Mouse (Mus musculus) erythroblast, embryonic 14.5 days (primary cell): Measurements from ENCODE around the gene Fhl2. TPM values are rescaled to one million over a fixed set of nuclear protein-coding genes. Genes with fewer than 3 reads are reported as not detected.

Experiments used
- H3K27me3 ChIP-seq: 2 replicates; pipeline ENCODE4 v1.6.1; 2012; ENCODE audit warnings: inconsistent platforms; ENCODE audit not compliant: control insufficient read depth
- H3K36me3 ChIP-seq: 2 replicates; pipeline ENCODE4 v1.6.1; 2012; ENCODE audit warnings: mild to moderate bottlenecking, inconsistent platforms; ENCODE audit not compliant: control insufficient read depth
- H3K4me1 ChIP-seq: 2 replicates; pipeline ENCODE4 v1.6.1; 2012; ENCODE audit warnings: inconsistent platforms; ENCODE audit not compliant: control insufficient read depth
- H3K4me3 ChIP-seq: replicated peaks from 2 replicates; pipeline ENCODE3; 2012; ENCODE audit warnings: moderate library complexity, mild to moderate bottlenecking, inconsistent platforms
- H3K9me3 ChIP-seq: 2 replicates; pipeline ENCODE4 v1.6.1; 2012; ENCODE audit warnings: low read length, inconsistent platforms, mixed read lengths; ENCODE audit not compliant: control insufficient read depth
- GATA1 ChIP-seq: IDR thresholded peaks from 2 replicates; pipeline ENCODE4 v1.6.1; 2012; ENCODE audit warnings: low read length, inconsistent platforms, mixed read lengths
- TAL1 ChIP-seq: IDR thresholded peaks from 3 replicates; pipeline ENCODE4 v1.6.1; 2012; ENCODE audit warnings: low read length, inconsistent platforms, mixed read lengths
- polyA plus RNA-seq: library from polyadenylated mRNA; stranded (reverse); fragments of >175 nt; gene quantifications from 2 replicates; pipeline ENCODE4 v1.2.3, GENCODE M21; 2012

Fhl2 gene
- not detected in 2 replicates for polyA plus RNA-seq

GRCm38 (mm10) chr1:43196661-43197241, at the start of gene Fhl2:
Fhl2 (minus strand) TSS chr1:43196984.
- H3K36me3 ChIP-seq = no peaks in the 10 kb centered on the region
- H3K27me3 ChIP-seq = no peaks in the 10 kb centered on the region
- no peaks in the 10 kb centered on the region for H3K4me1 ChIP-seq
- no peaks in the 10 kb centered on the region for H3K9me3 ChIP-seq
- TF ChIP-seq TAL1 = no peak
- no peak for TF ChIP-seq GATA1
- H3K4me3 ChIP-seq = no peak within 1 kb of the TSS

GRCm38 (mm10) chr1:43245014-43245413, 48.2 kb upstream of the Fhl2 start:
- H3K4me3 ChIP-seq = no peak overlapping the region
- TF ChIP-seq GATA1 = no peak
- TF ChIP-seq TAL1 = no peak

GRCm38 (mm10) chr1:43241208-43241607, 44.4 kb upstream of the Fhl2 start:
- no peak overlapping the region for H3K4me3 ChIP-seq
- no peaks in the 10 kb centered on the region for H3K9me3 ChIP-seq
- no peak for TF ChIP-seq GATA1
- no peak for TF ChIP-seq TAL1

More at GRCm38 (mm10) chr1:43245014-43245413, 48.2 kb upstream of the Fhl2 start:
- H3K27me3 ChIP-seq = no peaks in the 10 kb centered on the region
- H3K36me3 ChIP-seq = no peaks in the 10 kb centered on the region
- H3K9me3 ChIP-seq = no peaks in the 10 kb centered on the region
- H3K4me1 ChIP-seq = no peaks in the 10 kb centered on the region

GRCm38 (mm10) chr1:43239796-43240313, 43.1 kb upstream of the Fhl2 start:
- TF ChIP-seq GATA1 = no peak
- TF ChIP-seq TAL1 = no peak
- H3K4me1 ChIP-seq = no peaks in the 10 kb centered on the region
- H3K36me3 ChIP-seq = no peaks in the 10 kb centered on the region
- H3K4me3 ChIP-seq = no peak overlapping the region
- H3K27me3 ChIP-seq = no peaks in the 10 kb centered on the region
- H3K9me3 ChIP-seq = no peaks in the 10 kb centered on the region

More at GRCm38 (mm10) chr1:43241208-43241607, 44.4 kb upstream of the Fhl2 start:
- Histone ChIP-seq H3K27me3 (no peaks in the 10 kb centered on the region), H3K36me3 (no peaks in the 10 kb centered on the region), H3K4me1 (no peaks in the 10 kb centered on the region)

- no peak overlapping the region for H3K4me3 ChIP-seq
- no peak for TF ChIP-seq TAL1
- no peak for TF ChIP-seq GATA1
- no peaks in the 10 kb centered on the region for H3K27me3 ChIP-seq
- no peaks in the 10 kb centered on the region for H3K4me1 ChIP-seq
- no peaks in the 10 kb centered on the region for H3K36me3 ChIP-seq
- no peaks in the 10 kb centered on the region for H3K9me3 ChIP-seq
These were observed 41.7 kb upstream of the Fhl2 start for GRCm38 (mm10) chr1:43238471-43238870.

- H3K4me1 ChIP-seq = no peaks in the 10 kb centered on the region
- no peaks in the 10 kb centered on the region for H3K9me3 ChIP-seq
- H3K27me3 ChIP-seq = no peaks in the 10 kb centered on the region
- no peak overlapping the region for H3K4me3 ChIP-seq
- no peaks in the 10 kb centered on the region for H3K36me3 ChIP-seq
- TF ChIP-seq TAL1 = no peak
- TF ChIP-seq GATA1 = no peak
These were observed 40.8 kb upstream of the Fhl2 start for GRCm38 (mm10) chr1:43237360-43238235.

- TF ChIP-seq GATA1 (no peak), TAL1 (no peak)
- no peaks in the 10 kb centered on the region for H3K36me3 ChIP-seq
- H3K27me3 ChIP-seq = no peaks in the 10 kb centered on the region
- no peak overlapping the region for H3K4me3 ChIP-seq
- H3K4me1 ChIP-seq = no peaks in the 10 kb centered on the region
- H3K9me3 ChIP-seq = no peaks in the 10 kb centered on the region
These were observed 28.9 kb upstream of the Fhl2 start for GRCm38 (mm10) chr1:43225531-43226151.

GRCm38 (mm10) chr1:43224943-43225342, 28.2 kb upstream of the Fhl2 start:
- Histone ChIP-seq H3K4me1 (no peaks in the 10 kb centered on the region), H3K4me3 (no peak overlapping the region), H3K36me3 (no peaks in the 10 kb centered on the region), H3K9me3 (no peaks in the 10 kb centered on the region), H3K27me3 (no peaks in the 10 kb centered on the region)
- no peak for TF ChIP-seq TAL1
- TF ChIP-seq GATA1 = no peak

GRCm38 (mm10) chr1:43224171-43224570, 27.4 kb upstream of the Fhl2 start:
- H3K4me3 ChIP-seq = no peak overlapping the region
- TF ChIP-seq TAL1 (no peak), GATA1 (no peak)

More at GRCm38 (mm10) chr1:43224171-43224570, 27.4 kb upstream of the Fhl2 start:
- H3K36me3 ChIP-seq = no peaks in the 10 kb centered on the region
- H3K27me3 ChIP-seq = no peaks in the 10 kb centered on the region
- no peaks in the 10 kb centered on the region for H3K9me3 ChIP-seq
- no peaks in the 10 kb centered on the region for H3K4me1 ChIP-seq
